Mouse (Mus musculus): ENCODE data around the gene Fam92a.
"Not testable (repeated sequence)": the region's sequence is repeated elsewhere in the genome, so short reads cannot be mapped to it uniquely, and the experiment has no call there.

The Fam92a gene

GRCm38 (mm10) chr4:12171318-12172091 lies at the start of gene Fam92a:
TSS of gene Fam92a (minus strand) at chr4:12172015.
- DNase-seq (ENCODE audit: low spot score in 2 of 2) = peak; percentile 71 to 73

GRCm38 (mm10) chr4:12178992-12179391 lies 7.2 kb upstream of the Fam92a start:
- DNase-seq (ENCODE audit: low spot score in 2 of 2) = no peak

GRCm38 (mm10) chr4:12170986-12171317 lies 863 bp downstream of the Fam92a start:
- DNase-seq (ENCODE audit: low spot score in 2 of 2) = no peak

GRCm38 (mm10) chr4:12147660-12148059 lies 24.2 kb downstream of the Fam92a start:
- DNase-seq (ENCODE audit: low spot score in 2 of 2) = no peak

GRCm38 (mm10) chr4:12141516-12141915 lies 30.3 kb downstream of the Fam92a start:
- DNase-seq (ENCODE audit: low spot score in 2 of 2) = not testable (repeated sequence)

- DNase-seq (ENCODE audit: low spot score in 2 of 2) = not testable (repeated sequence)
These were observed 31.2 kb downstream of the Fam92a start for GRCm38 (mm10) chr4:12140592-12141062.

GRCm38 (mm10) chr4:12140141-12140567 lies 31.7 kb downstream of the Fam92a start, which contains the start of gene Rbm12b1:
TSS of gene Rbm12b1 (plus strand) at chr4:12140264.
- peak; percentile 70 to 73 for DNase-seq (ENCODE audit: low spot score in 2 of 2)

Data from urinary bladder, postnatal 4 days (tissue).